8 mouse cellular contexts compared by ENCODE assay signal in genomic region chrX:140600410-140601109, GRCm38 (mm10). TPM values are rescaled to one million over a fixed set of nuclear protein-coding genes. Genes with fewer than 3 reads are reported as not detected.
DNase-seq lines count a peak whose midpoint lies in the region; ATAC-seq lines count a peak whose summit lies in the region.

Gene Tsc22d3, minus strand, starts transcription at chrX:140600659.

- DNase-seq in 3134 (ENCODE audit: extremely low read depth, insufficient read length, low spot score) = peak; percentile 7
- DNase-seq in adrenal gland, adult 2 months = peak; percentile 78
- DNase-seq in heart, adult 18-20 months = peak; percentile 78 to 81
- DNase-seq in kidney, adult 11 months = peak; percentile 68
- peak; percentile 27 for DNase-seq in left cerebral cortex, postnatal 4 days
- peak; percentile 42 for DNase-seq in midbrain, embryonic 10.5 days (ENCODE audit: low spot score)
- DNase-seq in spleen, adult 12 weeks (ENCODE audit: low spot score) = peak; percentile 30

- no peaks in the 10 kb centered on the region for H3K36me3 ChIP-seq in embryonic facial prominence, embryonic 12.5 days
- no peaks in the 10 kb centered on the region for H3K36me3 ChIP-seq in midbrain, embryonic 10.5 days

- H3K27me3 ChIP-seq in embryonic facial prominence, embryonic 12.5 days = peaks cover 49% of the 10 kb centered on the region
- peaks cover 98% of the 10 kb centered on the region for H3K27me3 ChIP-seq in midbrain, embryonic 10.5 days (ENCODE audit: low read depth, poor library complexity, severe bottlenecking)

- no peak within 1 kb of the TSS for H3K27ac ChIP-seq in embryonic facial prominence, embryonic 12.5 days
- peak within 1 kb of the TSS; percentile 69; the same call in 1 of the 2 replicates for H3K27ac ChIP-seq in midbrain, embryonic 10.5 days (replicated peaks)

- H3K9me3 ChIP-seq in embryonic facial prominence, embryonic 12.5 days = no peaks in the 10 kb centered on the region
- peaks cover 12% of the 10 kb centered on the region for H3K9me3 ChIP-seq in midbrain, embryonic 10.5 days (replicated peaks)

- H3K4me2 ChIP-seq in embryonic facial prominence, embryonic 12.5 days (replicated peaks) = peak within 1 kb of the TSS; percentile 75

- no peaks in the 10 kb centered on the region for H3K4me1 ChIP-seq in embryonic facial prominence, embryonic 12.5 days
- peaks cover 14% of the 10 kb centered on the region for H3K4me1 ChIP-seq in midbrain, embryonic 10.5 days

- WGBS in embryonic facial prominence, embryonic 12.5 days = 22% methylated on average over 28 of the region's 28 CpGs
- WGBS in midbrain, embryonic 10.5 days = 23% methylated on average over 28 of the region's 28 CpGs

- intact Hi-C loops in left cerebral cortex, postnatal 4 days (cut with DNase I) = no loop called here

- H3K4me3 ChIP-seq in embryonic facial prominence, embryonic 12.5 days = peak within 1 kb of the TSS; percentile 49
- H3K4me3 ChIP-seq in midbrain, embryonic 10.5 days = peak within 1 kb of the TSS; percentile 61

- no peak for ATAC-seq in embryonic facial prominence, embryonic 12.5 days (ENCODE audit: insufficient number of reproducible peaks, insufficient read depth, low FRiP score, low TSS enrichment)

- H3K9ac ChIP-seq in embryonic facial prominence, embryonic 12.5 days = no peak within 1 kb of the TSS

RNA-seq across cellular contexts. Expression of gene Tsc22d3, which starts in this region (rescaled TPM):
- 100 to 1,000 TPM in 1 of 2 experiments, 10 to 100 TPM in 1; 77.4 to 136 TPM for total RNA-seq in adrenal gland, adult 2 months (2021)
- polyA plus RNA-seq in adrenal gland, adult 2 months (2012; rRNA removed) = 53.1 and 71.8 TPM in 2 replicates
- 108 and 113 TPM in 2 replicates for polyA plus RNA-seq in embryonic facial prominence, embryonic 12.5 days (2016; fragmentation: Nextera tagmentation; extraction: Ambion mirVana)
- 100 to 1,000 TPM; 192 to 239 TPM for total RNA-seq in heart, adult 18-20 months (2021)
- total RNA-seq in left cerebral cortex, postnatal 4 days (2021) = 10 to 100 TPM; 49.2 to 53.1 TPM
- polyA plus RNA-seq in midbrain, embryonic 10.5 days (2016; fragmentation: Nextera tagmentation; extraction: Ambion mirVana) = 133 and 146 TPM in 2 replicates

Comparison
In these comparisons a context has a peak if more than half of its experiments do, and no peak if none do; other contexts are left out.
1. DNase-seq: peak in every context shown above with its lines; median percentile 80 in heart, adult 18-20 months; 78 in adrenal gland, adult 2 months; 68 in kidney, adult 11 months; 42 in midbrain, embryonic 10.5 days; 30 in spleen, adult 12 weeks; 27 in left cerebral cortex, postnatal 4 days; 7 in 3134.